Comparison of ENCODE assay signal across 9 mouse cellular contexts in the genomic region with DNA sequence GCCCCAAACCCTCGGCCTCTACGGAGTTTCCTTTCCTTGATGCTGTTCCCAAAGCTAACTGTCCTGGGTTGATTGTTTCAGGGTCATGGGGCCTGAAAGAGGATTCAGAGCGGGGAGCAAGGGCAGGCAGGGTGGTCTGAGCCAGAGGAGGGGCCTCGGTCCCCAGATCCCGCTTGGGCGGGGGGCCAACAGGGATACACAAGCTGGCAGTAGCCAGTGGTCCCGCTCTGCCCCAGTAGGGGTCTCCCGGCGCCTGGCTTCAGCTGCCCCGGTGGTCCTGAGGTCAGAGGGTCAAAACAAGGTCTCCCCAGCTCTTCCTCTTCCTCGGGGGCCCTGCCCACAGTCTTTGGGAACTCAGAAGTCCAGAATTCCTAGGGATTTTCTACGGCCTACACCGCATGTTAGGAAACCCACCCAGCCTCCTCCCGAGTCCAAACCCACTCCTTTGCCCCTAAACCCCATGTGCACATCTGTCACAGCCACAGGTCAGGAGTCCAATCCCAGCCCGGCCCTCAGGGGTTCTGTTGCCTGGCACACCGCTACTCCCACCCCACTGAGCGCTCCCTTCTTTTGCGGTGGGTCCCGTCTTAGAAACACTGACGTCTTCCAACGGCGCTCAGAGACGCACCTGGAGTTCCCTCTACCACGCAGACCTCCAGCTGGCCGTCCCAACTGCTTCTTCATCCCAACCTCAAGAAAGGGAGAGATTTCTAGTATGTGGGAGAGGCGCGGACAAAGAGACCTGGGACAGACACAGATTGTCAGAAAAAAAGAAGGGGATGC. TPM values are rescaled to one million over a fixed set of nuclear protein-coding genes. Genes with fewer than 3 reads are reported as not detected.
DNase-seq lines count a peak whose midpoint lies in the region; ATAC-seq and TF ChIP-seq lines count a peak whose summit lies in the region.
"Had no signal": no experiment of that assay in that cellular context is flagged by ENCODE, and none has a peak within 500 bp of the region (broad histone marks: within the 10 kb centered on the region; RNA-seq: fewer than 3 reads in every experiment).

No protein-coding gene starts in this region.

- TF ChIP-seq EP300 in stomach, postnatal 0 days (optimal IDR thresholded peaks at IDR 0.05): no peak

- no peaks in the 10 kb centered on the region for H3K9me3 ChIP-seq in forebrain, embryonic 15.5 days
- no peaks in the 10 kb centered on the region for H3K9me3 ChIP-seq in liver, embryonic 12.5 days (replicated peaks)
- no peaks in the 10 kb centered on the region for H3K9me3 ChIP-seq in stomach, postnatal 0 days (ENCODE audit: control insufficient read depth, low read length)

- H3K27ac ChIP-seq in forebrain, embryonic 15.5 days (replicated peaks): no peak overlapping the region
- no peak overlapping the region for H3K27ac ChIP-seq in liver, embryonic 12.5 days
- H3K27ac ChIP-seq in stomach, postnatal 0 days (replicated peaks): peak overlapping the region; percentile 89

- peak overlapping the region; percentile 20; the same call in 1 of the 2 replicates for H3K9ac ChIP-seq in forebrain, embryonic 15.5 days (replicated peaks)
- H3K9ac ChIP-seq in liver, embryonic 12.5 days: no peak overlapping the region
- H3K9ac ChIP-seq in stomach, postnatal 0 days (ENCODE audit: low read length): peak overlapping the region; percentile 57

- H3K4me1 ChIP-seq in forebrain, embryonic 15.5 days: peaks cover 40% of the 10 kb centered on the region
- peaks cover 40% of the 10 kb centered on the region for H3K4me1 ChIP-seq in liver, embryonic 12.5 days
- no peaks in the 10 kb centered on the region; the same call in 1 of the 2 replicates for H3K4me1 ChIP-seq in stomach, postnatal 0 days (replicated peaks; ENCODE audit: control insufficient read depth, insufficient read depth)

- peak; percentile 62 to 73 for DNase-seq in cerebellum, postnatal 10 days
- DNase-seq in cerebellum, adult 11 months: no peak
- peak; percentile 18 for DNase-seq in CD4-positive helper T cell, adult 2 months (ENCODE audit: low read depth, low spot score)
- no peak for DNase-seq in stomach, postnatal 0 days (ENCODE audit: low spot score)
- DNase-seq in layer of hippocampus, postnatal 14 days (ENCODE audit: low spot score in 2 of 2): no peak
- DNase-seq in adrenal gland, adult 18-20 months (ENCODE audit: low spot score in 2 of 2): no peak

- ATAC-seq in forebrain, embryonic 15.5 days (replicated peaks): no peak
- no peak for ATAC-seq in liver, embryonic 12.5 days
- ATAC-seq in stomach, postnatal 0 days (ENCODE audit: low FRiP score, low TSS enrichment): no peak

- H3K4me3 ChIP-seq in forebrain, embryonic 15.5 days: peak overlapping the region; percentile 36
- peak overlapping the region; percentile 46 for H3K4me3 ChIP-seq in liver, embryonic 12.5 days
- H3K4me3 ChIP-seq in stomach, postnatal 0 days (ENCODE audit: low read depth, low read length): peak overlapping the region; percentile 50

- TF ChIP-seq CTCF in stomach, postnatal 0 days (IDR thresholded peaks at IDR 0.05; ENCODE audit: low read depth): no peak

- no peaks in the 10 kb centered on the region for H3K36me3 ChIP-seq in forebrain, embryonic 15.5 days
- H3K36me3 ChIP-seq in liver, embryonic 12.5 days: no peaks in the 10 kb centered on the region
- no peaks in the 10 kb centered on the region for H3K36me3 ChIP-seq in stomach, postnatal 0 days (ENCODE audit: control insufficient read depth, insufficient read depth, low read length)

- 1% methylated on average over 27 of the region's 27 CpGs for WGBS in forebrain, embryonic 15.5 days
- WGBS in liver, embryonic 12.5 days (ENCODE audit: insufficient replicate concordance): 3% methylated on average over 27 of the region's 27 CpGs
- 2% methylated on average over 27 of the region's 27 CpGs for WGBS in stomach, postnatal 0 days

- peaks cover 25% of the 10 kb centered on the region for H3K27me3 ChIP-seq in forebrain, embryonic 15.5 days
- peaks cover 79% of the 10 kb centered on the region for H3K27me3 ChIP-seq in liver, embryonic 12.5 days (replicated peaks)
- no peaks in the 10 kb centered on the region; the same call in 1 of the 2 replicates for H3K27me3 ChIP-seq in stomach, postnatal 0 days (ENCODE audit: control insufficient read depth, insufficient read depth, low read length)

- peak overlapping the region; percentile 56 for H3K4me2 ChIP-seq in forebrain, embryonic 15.5 days (replicated peaks)
- H3K4me2 ChIP-seq in liver, embryonic 12.5 days: peak overlapping the region; percentile 68
- peak overlapping the region; percentile 86 for H3K4me2 ChIP-seq in stomach, postnatal 0 days (replicated peaks; ENCODE audit: low read depth)

RNA-seq across cellular contexts. Expression of a gene that starts 1.0 kb away (rescaled TPM):
- polyA plus RNA-seq in forebrain, embryonic 15.5 days (2015; fragmentation: Nextera tagmentation; extraction: Ambion mirVana): 1.2 and 1.5 TPM in 2 replicates
- 0.94 and 1.1 TPM in 2 replicates for polyA plus RNA-seq in liver, embryonic 12.5 days (2016; fragmentation: Nextera tagmentation; extraction: Ambion mirVana)
- polyA plus RNA-seq in stomach, postnatal 0 days (2015; fragmentation: Nextera tagmentation; extraction: Ambion mirVana): 2.3 and 2.4 TPM in 2 replicates
- total RNA-seq in layer of hippocampus, postnatal 14 days (2021): 1 to 10 TPM; 2.0 to 3.3 TPM
- total RNA-seq in adrenal gland, adult 18-20 months (2021): 1 to 10 TPM; 3.3 to 4.1 TPM

RNA-seq across cellular contexts. Expression of a gene that starts 13.4 kb away (rescaled TPM):
- polyA plus RNA-seq in forebrain, embryonic 15.5 days (2015; fragmentation: Nextera tagmentation; extraction: Ambion mirVana): 0.04 TPM in 1 of 2 replicates, not detected in the other
- polyA plus RNA-seq in liver, embryonic 12.5 days (2016; fragmentation: Nextera tagmentation; extraction: Ambion mirVana): 0.10 and 0.16 TPM in 2 replicates
- 0.02 and 0.12 TPM in 2 replicates for polyA plus RNA-seq in stomach, postnatal 0 days (2015; fragmentation: Nextera tagmentation; extraction: Ambion mirVana)
- total RNA-seq in layer of hippocampus, postnatal 14 days (2021): under 1 TPM in 1 of 2 experiments, not detected in 1; 0.07 TPM
- not detected for total RNA-seq in adrenal gland, adult 18-20 months (2021)

RNA-seq across cellular contexts. Expression of a gene that starts 19.0 kb away (rescaled TPM):
- polyA plus RNA-seq in forebrain, embryonic 15.5 days (2015; fragmentation: Nextera tagmentation; extraction: Ambion mirVana): 0.62 and 1.1 TPM in 2 replicates
- 15.9 and 16.9 TPM in 2 replicates for polyA plus RNA-seq in liver, embryonic 12.5 days (2016; fragmentation: Nextera tagmentation; extraction: Ambion mirVana)
- 5.2 and 5.7 TPM in 2 replicates for polyA plus RNA-seq in stomach, postnatal 0 days (2015; fragmentation: Nextera tagmentation; extraction: Ambion mirVana)
- total RNA-seq in layer of hippocampus, postnatal 14 days (2021): 1 to 10 TPM in 1 of 2 experiments, under 1 TPM in 1; 0.99 to 1.1 TPM
- total RNA-seq in adrenal gland, adult 18-20 months (2021): 1 to 10 TPM; 1.7 to 2.9 TPM

RNA-seq across cellular contexts. Expression of a gene that starts 29.2 kb away (rescaled TPM):
- polyA plus RNA-seq in forebrain, embryonic 15.5 days (2015; fragmentation: Nextera tagmentation; extraction: Ambion mirVana): 130 and 137 TPM in 2 replicates
- polyA plus RNA-seq in liver, embryonic 12.5 days (2016; fragmentation: Nextera tagmentation; extraction: Ambion mirVana): 192 and 193 TPM in 2 replicates
- polyA plus RNA-seq in stomach, postnatal 0 days (2015; fragmentation: Nextera tagmentation; extraction: Ambion mirVana): 66.6 and 70.4 TPM in 2 replicates
- 10 to 100 TPM; 56.3 to 59.4 TPM for total RNA-seq in layer of hippocampus, postnatal 14 days (2021)
- 10 to 100 TPM; 80.9 to 98.6 TPM for total RNA-seq in adrenal gland, adult 18-20 months (2021)

RNA-seq across cellular contexts. Expression of a gene that starts 29.5 kb away (rescaled TPM):
- not detected in 2 replicates for polyA plus RNA-seq in forebrain, embryonic 15.5 days (2015; fragmentation: Nextera tagmentation; extraction: Ambion mirVana)
- polyA plus RNA-seq in liver, embryonic 12.5 days (2016; fragmentation: Nextera tagmentation; extraction: Ambion mirVana): 1.1 and 1.5 TPM in 2 replicates
- 0.15 TPM in 1 of 2 replicates, not detected in the other for polyA plus RNA-seq in stomach, postnatal 0 days (2015; fragmentation: Nextera tagmentation; extraction: Ambion mirVana)
- total RNA-seq in layer of hippocampus, postnatal 14 days (2021): not detected
- not detected for total RNA-seq in adrenal gland, adult 18-20 months (2021)
- polyA plus RNA-seq: gonadal fat pad, adult 2 months had no signal

Comparison
In these comparisons a context has a peak if more than half of its experiments do, and no peak if none do; other contexts are left out.
1. DNase-seq: peak in cerebellum, postnatal 10 days (2 of 2) and CD4-positive helper T cell, adult 2 months (single experiment); none in cerebellum, adult 11 months (single experiment), stomach, postnatal 0 days (single experiment), layer of hippocampus, postnatal 14 days (0 of 2) and adrenal gland, adult 18-20 months (0 of 2).
2. Peak in every context shown above with its lines, with median percentiles within 50 percentile points of each other: H3K4me2 ChIP-seq and H3K4me3 ChIP-seq.